Mouse (Mus musculus) left cerebral cortex, adult 11 months (tissue): ENCODE measurements around the gene Eps8.
A peak's percentile ranks its signal among the peaks of the same experiment; 100 is the strongest.
"Not testable (repeated sequence)": the region's sequence is repeated elsewhere in the genome, so short reads cannot be mapped to it uniquely, and the experiment has no call there.

ENCODE experiments used
- DNase-seq: peaks from one replicate; pipeline ENCODE4 v3.0.0; 2022; ENCODE audit warnings: low spot score

Gene Eps8

GRCm38 (mm10) chr6:137473433-137473832, 181.2 kb downstream of the Eps8 start:
- no peak for DNase-seq

- DNase-seq = no peak
Measured at GRCm38 (mm10) chr6:137472129-137472528, 182.5 kb downstream of the Eps8 start.

GRCm38 (mm10) chr6:137470901-137471598, 183.6 kb downstream of the Eps8 start:
- peak; percentile 63 for DNase-seq

- DNase-seq = no peak
Measured at GRCm38 (mm10) chr6:137469541-137469940, 185.1 kb downstream of the Eps8 start.

GRCm38 (mm10) chr6:137467696-137468095, 187.0 kb downstream of the Eps8 start:
- no peak for DNase-seq

- no peak for DNase-seq
Measured at GRCm38 (mm10) chr6:137466256-137466655, 188.4 kb downstream of the Eps8 start.

GRCm38 (mm10) chr6:137465253-137465652, 189.4 kb downstream of the Eps8 start:
- DNase-seq = no peak

- no peak for DNase-seq
Measured at GRCm38 (mm10) chr6:137463771-137464170, 190.9 kb downstream of the Eps8 start.

- DNase-seq = no peak
Measured at GRCm38 (mm10) chr6:137458136-137458535, 196.5 kb downstream of the Eps8 start.

GRCm38 (mm10) chr6:137457210-137457609, 197.5 kb downstream of the Eps8 start:
- DNase-seq = no peak

- no peak for DNase-seq
Measured at GRCm38 (mm10) chr6:137456064-137456463, 198.6 kb downstream of the Eps8 start.

- DNase-seq = peak; percentile 45
Measured at GRCm38 (mm10) chr6:137455537-137456041, 199.1 kb downstream of the Eps8 start.

- not testable (repeated sequence) for DNase-seq
Measured at GRCm38 (mm10) chr6:137446116-137446515, 208.6 kb downstream of the Eps8 start.

- DNase-seq = no peak
Measured at GRCm38 (mm10) chr6:137443089-137443488, 211.6 kb downstream of the Eps8 start.

GRCm38 (mm10) chr6:137440559-137441486, 213.9 kb downstream of the Eps8 start:
- DNase-seq = no peak

GRCm38 (mm10) chr6:137437902-137438580, 216.6 kb downstream of the Eps8 start:
- DNase-seq = no peak

- no peak for DNase-seq
Measured at GRCm38 (mm10) chr6:137437486-137437885, 217.2 kb downstream of the Eps8 start.

- no peak for DNase-seq
Measured at GRCm38 (mm10) chr6:137433521-137434137, 221.0 kb downstream of the Eps8 start.
